Mouse (Mus musculus) lung, adult 2 months (tissue): ENCODE results near the gene Hpca. TPM values are rescaled to one million over a fixed set of nuclear protein-coding genes. Genes with fewer than 3 reads are reported as not detected.

Source experiments
- DNase-seq: peaks from one replicate; pipeline ENCODE4 v3.0.0; 2022
- H3K4me1 ChIP-seq: fragments of 200-500 bp; 2 replicates; pipeline ENCODE4 v1.6.1; 2011; ENCODE audit warnings: low read length; ENCODE audit not compliant: control insufficient read depth, insufficient read depth
- H3K4me3 ChIP-seq: fragments of 200-500 bp; replicated peaks from 2 replicates; pipeline ENCODE3; 2011; ENCODE audit warnings: low read depth, mild to moderate bottlenecking, control low read depth, low read length; ENCODE audit errors: extremely low read depth
- CTCF ChIP-seq: fragments of 200-500 bp; IDR thresholded peaks from 2 replicates; pipeline ENCODE4 v1.5.1; 2011; ENCODE audit warnings: mild to moderate bottlenecking, low read length, control low read depth; ENCODE audit not compliant: insufficient read depth
- POLR2A ChIP-seq: fragments of 200-500 bp; IDR thresholded peaks from 2 replicates; pipeline ENCODE4 v1.6.1; 2011; ENCODE audit warnings: low read depth, mild to moderate bottlenecking, control low read depth, low read length, borderline replicate concordance; ENCODE audit errors: extremely low read depth
- WGBS: fragments of 180-500 bp; shearing (Covaris S2); methylation state at CpG from one replicate; pipeline ENCODE4 v1.1.7; 2018; 5-methylcytosine and 5-hydroxymethylcytosine counted together
- polyA plus RNA-seq: library from polyadenylated mRNA; depleted of rRNA; stranded (reverse); fragments of >200 nt; gene quantifications from 2 replicates; pipeline ENCODE4 v1.2.3, GENCODE M21; 2012

Gene Hpca
- polyA plus RNA-seq, 1 experiment: not detected

GRCm38 (mm10) chr4:129145943-129146342 lies 24.1 kb upstream of the Hpca start:
- Histone ChIP-seq H3K4me3 (no peak overlapping the region), H3K4me1 (no peaks in the 10 kb centered on the region)
- WGBS: 65% methylated on average over 4 of the region's 4 CpGs
- no peak for DNase-seq
- TF ChIP-seq POLR2A: no peak
- TF ChIP-seq CTCF: no peak

- WGBS: 65% methylated on average over 4 of the region's 4 CpGs
- TF ChIP-seq POLR2A (no peak), CTCF (no peak)
Observed at GRCm38 (mm10) chr4:129145411-129145810, 23.6 kb upstream of the Hpca start.

GRCm38 (mm10) chr4:129144401-129145367 lies 22.8 kb upstream of the Hpca start:
- 65% methylated on average over 16 of the region's 16 CpGs for WGBS
- Histone ChIP-seq H3K4me1 (no peaks in the 10 kb centered on the region), H3K4me3 (no peak overlapping the region)
- TF ChIP-seq CTCF: no peak
- no peak for TF ChIP-seq POLR2A
- DNase-seq: no peak

More at GRCm38 (mm10) chr4:129145411-129145810, 23.6 kb upstream of the Hpca start:
- Histone ChIP-seq H3K4me1 (no peaks in the 10 kb centered on the region), H3K4me3 (no peak overlapping the region)
- no peak for DNase-seq

- WGBS: 74% methylated on average over 5 of the region's 5 CpGs
- H3K4me1 ChIP-seq: no peaks in the 10 kb centered on the region
- DNase-seq: no peak
- no peak for TF ChIP-seq CTCF
- TF ChIP-seq POLR2A: no peak
- H3K4me3 ChIP-seq: no peak overlapping the region
Observed at GRCm38 (mm10) chr4:129143509-129143908, 21.7 kb upstream of the Hpca start.

- no peak for DNase-seq
- TF ChIP-seq CTCF (no peak), POLR2A (no peak)
- H3K4me3 ChIP-seq: no peak overlapping the region
- 70% methylated on average over 11 of the region's 11 CpGs for WGBS
- no peaks in the 10 kb centered on the region for H3K4me1 ChIP-seq
Observed at GRCm38 (mm10) chr4:129142439-129143045, 20.7 kb upstream of the Hpca start.

GRCm38 (mm10) chr4:129141560-129142438 lies 20.0 kb upstream of the Hpca start:
- no peak for DNase-seq
- TF ChIP-seq POLR2A (no peak), CTCF (no peak)
- 67% methylated on average over 17 of the region's 17 CpGs for WGBS
- H3K4me3 ChIP-seq: no peak overlapping the region
- no peaks in the 10 kb centered on the region for H3K4me1 ChIP-seq

GRCm38 (mm10) chr4:129140808-129141207 lies 19.0 kb upstream of the Hpca start:
- DNase-seq: no peak
- no peak overlapping the region for H3K4me3 ChIP-seq
- H3K4me1 ChIP-seq: no peaks in the 10 kb centered on the region; the same call in 1 of the 2 replicates
- no peak for TF ChIP-seq CTCF
- TF ChIP-seq POLR2A: no peak
- WGBS: 75% methylated on average over 4 of the region's 4 CpGs

GRCm38 (mm10) chr4:129139642-129140041 lies 17.8 kb upstream of the Hpca start:
- TF ChIP-seq POLR2A (no peak), CTCF (no peak)
- WGBS: 77% methylated on average over 5 of the region's 5 CpGs
- H3K4me1 ChIP-seq: no peaks in the 10 kb centered on the region; the same call in 1 of the 2 replicates
- DNase-seq: no peak
- no peak overlapping the region for H3K4me3 ChIP-seq
